Mouse (Mus musculus): ENCODE data around the gene Casz1.

DNA sequence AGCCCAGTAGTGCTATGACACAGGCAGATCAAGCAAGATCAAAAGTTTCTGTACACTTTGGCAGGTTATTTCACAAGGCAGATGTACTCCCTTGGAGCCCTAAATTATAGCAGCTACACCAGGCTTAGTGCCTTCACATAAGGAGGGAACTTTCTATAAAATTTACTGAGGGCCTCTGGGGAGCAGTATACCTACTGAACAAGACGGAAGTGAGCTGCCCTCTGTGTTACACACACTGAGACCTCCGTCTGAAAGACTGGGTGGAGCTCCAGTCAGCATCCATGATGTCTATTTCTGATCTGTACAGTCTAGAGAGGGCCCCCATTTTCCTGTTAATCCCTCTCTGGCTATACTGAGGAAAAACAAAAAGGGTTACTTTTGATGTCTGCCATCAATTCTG is 185.8 kb downstream of the Casz1 start:
- no peak for TF ChIP-seq CTCF (conservative IDR thresholded peaks at IDR 0.05; ENCODE audit: low read length)
- TF ChIP-seq NANOG (IDR thresholded peaks at IDR 0.05; ENCODE audit: borderline replicate concordance, low read length): no peak

All from E14TG2a.4 (cell line).